Mouse (Mus musculus) kidney, postnatal 4 days (tissue): ENCODE data around the gene Dffb.
A peak's percentile ranks its signal among the peaks of the same experiment; 100 is the strongest.

Source experiments
- DNase-seq, 2 experiments: peaks; one replicate each; pipeline ENCODE4 v3.0.0; 2021; ENCODE audit warnings: mixed read lengths in 2 of 2

Dffb gene

GRCm38 (mm10) chr4:153962631-153963030 lies 12.3 kb downstream of the Dffb start:
- DNase-seq, result no peak

- DNase-seq, result no peak
Measured at GRCm38 (mm10) chr4:153957444-153958250, 17.3 kb downstream of the Dffb start.

GRCm38 (mm10) chr4:153956569-153957405 lies 18.1 kb downstream of the Dffb start, which contains the start of gene A430005L14Rik:
Gene A430005L14Rik, plus strand, starts transcription at chr4:153957237.
- DNase-seq, result peak; percentile 97 to 98

GRCm38 (mm10) chr4:153955651-153956050 lies 19.3 kb downstream of the Dffb start:
- DNase-seq, result no peak

- DNase-seq, result no peak
Measured at GRCm38 (mm10) chr4:153951692-153952091, 23.2 kb downstream of the Dffb start.

- DNase-seq, result no peak
Measured at GRCm38 (mm10) chr4:153951150-153951549, 23.8 kb downstream of the Dffb start.

- no peak for DNase-seq
Measured at GRCm38 (mm10) chr4:153950372-153950771, 24.6 kb downstream of the Dffb start.

GRCm38 (mm10) chr4:153945741-153946140 lies 29.2 kb downstream of the Dffb start:
- no peak for DNase-seq

GRCm38 (mm10) chr4:153944261-153944660 lies 30.7 kb downstream of the Dffb start:
- DNase-seq, result peak in 1 of 2 experiments; percentile 21

- DNase-seq, result peak; percentile 59 to 67
Measured at GRCm38 (mm10) chr4:153943243-153943642, 31.7 kb downstream of the Dffb start.

- DNase-seq, result no peak
Measured at GRCm38 (mm10) chr4:153929921-153930320, 45.0 kb downstream of the Dffb start.

- no peak for DNase-seq
Measured at GRCm38 (mm10) chr4:153929425-153929824, 45.5 kb downstream of the Dffb start.

- no peak for DNase-seq
Measured at GRCm38 (mm10) chr4:153928772-153929299, 46.1 kb downstream of the Dffb start.

GRCm38 (mm10) chr4:153922090-153922489 lies 52.8 kb downstream of the Dffb start:
- DNase-seq, result peak; percentile 33 to 34

- DNase-seq, result no peak
Measured at GRCm38 (mm10) chr4:153920517-153921233, 54.3 kb downstream of the Dffb start.

GRCm38 (mm10) chr4:153917773-153918500 lies 57.0 kb downstream of the Dffb start:
- DNase-seq, result no peak
